Mouse (Mus musculus) G1E (cell line): Measurements from ENCODE around the gene St5.

ENCODE experiments used
- CTCF ChIP-seq: IDR thresholded peaks from 2 replicates; pipeline ENCODE4 v1.5.1; 2012; ENCODE audit warnings: low read depth, low read length, inconsistent platforms, mixed read lengths
- TAL1 ChIP-seq: conservative IDR thresholded peaks from 2 replicates; pipeline ENCODE4 v1.6.1; 2012; ENCODE audit warnings: low read depth, low read length, inconsistent platforms, mixed read lengths

GRCm38 (mm10) chr7:109669426-109670170 lies 33.8 kb downstream of the St5 start:
- no peak for TF ChIP-seq CTCF
- TF ChIP-seq TAL1, result no peak
